Comparison of ENCODE assay signal across 9 mouse cellular contexts in the genomic region with DNA sequence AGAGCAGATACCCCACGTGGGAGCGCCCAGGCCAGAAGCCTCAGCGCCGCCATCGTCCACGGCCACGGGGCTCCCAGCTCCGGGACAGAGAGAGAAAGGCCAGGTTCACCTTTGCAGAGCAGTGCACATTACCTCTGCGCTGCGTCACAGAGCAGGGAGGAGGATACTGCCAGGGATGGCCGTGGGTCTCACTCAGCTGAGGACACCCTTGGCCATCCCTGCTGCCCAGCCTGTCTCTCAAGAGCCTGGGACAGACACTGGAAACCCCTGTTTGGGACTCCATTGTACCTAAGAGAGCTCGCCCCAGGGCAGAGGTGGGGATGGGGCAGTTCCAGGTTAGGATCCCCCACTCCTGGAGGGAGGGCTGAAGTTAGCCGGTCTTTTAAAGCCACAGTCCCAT. TPM values are rescaled to one million over a fixed set of nuclear protein-coding genes. Genes with fewer than 3 reads are reported as not detected.
A peak's percentile ranks its signal among the peaks of the same experiment; 100 is the strongest.
DNase-seq lines count a peak whose midpoint lies in the region; ATAC-seq lines count a peak whose summit lies in the region.
"Had no signal": no experiment of that assay in that cellular context is flagged by ENCODE, and none has a peak within 500 bp of the region (broad histone marks: within the 10 kb centered on the region; RNA-seq: fewer than 3 reads in every experiment).

Gene Oxct2a (minus strand): TSS at position 101 of the 400 bp plus-strand sequence.

- H3K27ac ChIP-seq in embryonic facial prominence, embryonic 15.5 days (replicated peaks) = no peak within 1 kb of the TSS
- H3K27ac ChIP-seq in intestine, embryonic 15.5 days = no peak within 1 kb of the TSS
- no peak within 1 kb of the TSS for H3K27ac ChIP-seq in neural tube, embryonic 13.5 days (replicated peaks)

- no peaks in the 10 kb centered on the region for H3K9me3 ChIP-seq in embryonic facial prominence, embryonic 15.5 days (replicated peaks)
- no peaks in the 10 kb centered on the region for H3K9me3 ChIP-seq in intestine, embryonic 15.5 days
- H3K9me3 ChIP-seq in neural tube, embryonic 13.5 days = no peaks in the 10 kb centered on the region

- H3K4me3 ChIP-seq in embryonic facial prominence, embryonic 15.5 days (replicated peaks) = peak within 1 kb of the TSS; percentile 30
- H3K4me3 ChIP-seq in intestine, embryonic 15.5 days (replicated peaks) = peak within 1 kb of the TSS; percentile 23
- H3K4me3 ChIP-seq in neural tube, embryonic 13.5 days = peak within 1 kb of the TSS; percentile 21; the same call in 1 of the 2 replicates

- H3K27me3 ChIP-seq in embryonic facial prominence, embryonic 15.5 days = peaks cover 16% of the 10 kb centered on the region
- peaks cover 9% of the 10 kb centered on the region for H3K27me3 ChIP-seq in intestine, embryonic 15.5 days (replicated peaks)
- H3K27me3 ChIP-seq in neural tube, embryonic 13.5 days = peaks cover 29% of the 10 kb centered on the region
- H3K27me3 ChIP-seq: Patski had no signal

- H3K36me3 ChIP-seq in embryonic facial prominence, embryonic 15.5 days = no peaks in the 10 kb centered on the region
- H3K36me3 ChIP-seq in intestine, embryonic 15.5 days = no peaks in the 10 kb centered on the region
- H3K36me3 ChIP-seq in neural tube, embryonic 13.5 days = no peaks in the 10 kb centered on the region

- no peak for ATAC-seq in embryonic facial prominence, embryonic 15.5 days (ENCODE audit: insufficient number of reproducible peaks, low FRiP score, low TSS enrichment, low read depth)
- peak; percentile 18; the same call in 1 of the 2 replicates for ATAC-seq in intestine, embryonic 15.5 days
- ATAC-seq in neural tube, embryonic 13.5 days (ENCODE audit: low read depth) = no peak
- ATAC-seq in erythroblast, adult 5-6 weeks (replicated peaks; ENCODE audit: low FRiP score, poor library complexity, severe bottlenecking) = no peak
- ATAC-seq: Patski had no signal

- H3K4me1 ChIP-seq in embryonic facial prominence, embryonic 15.5 days = peaks cover 4% of the 10 kb centered on the region; the same call in 1 of the 2 replicates
- no peaks in the 10 kb centered on the region for H3K4me1 ChIP-seq in intestine, embryonic 15.5 days (replicated peaks)
- H3K4me1 ChIP-seq in neural tube, embryonic 13.5 days (replicated peaks) = 0 out of 2 replicates have a peak, but pooled peaks cover 4% of the 10 kb centered on the region

- 8% methylated on average over 13 of the region's 13 CpGs for WGBS in embryonic facial prominence, embryonic 15.5 days
- WGBS in intestine, embryonic 15.5 days = 15% methylated on average over 13 of the region's 13 CpGs
- WGBS in neural tube, embryonic 13.5 days = 9% methylated on average over 13 of the region's 13 CpGs

- H3K9ac ChIP-seq in embryonic facial prominence, embryonic 15.5 days = no peak within 1 kb of the TSS
- no peak within 1 kb of the TSS; the same call in 1 of the 2 replicates for H3K9ac ChIP-seq in intestine, embryonic 15.5 days
- no peak within 1 kb of the TSS for H3K9ac ChIP-seq in neural tube, embryonic 13.5 days

- peak; percentile 14 for DNase-seq in kidney, postnatal 10 days
- DNase-seq in kidney, postnatal 36 days = no peak
- DNase-seq in urinary bladder, postnatal 25 days (ENCODE audit: low spot score) = no peak
- DNase-seq in thymus, postnatal 10 days (ENCODE audit: low spot score in 2 of 2) = no peak

- H3K4me2 ChIP-seq in embryonic facial prominence, embryonic 15.5 days (replicated peaks) = peak within 1 kb of the TSS; percentile 48
- H3K4me2 ChIP-seq in intestine, embryonic 15.5 days (replicated peaks) = peak within 1 kb of the TSS; percentile 56
- H3K4me2 ChIP-seq in neural tube, embryonic 13.5 days = peak within 1 kb of the TSS; percentile 46

RNA-seq across cellular contexts. Expression of gene Oxct2a, which starts in this region (rescaled TPM):
- polyA plus RNA-seq in embryonic facial prominence, embryonic 15.5 days (2015; fragmentation: Nextera tagmentation; extraction: Ambion mirVana) = 0.14 and 0.21 TPM in 2 replicates
- not detected in 2 replicates for polyA plus RNA-seq in intestine, embryonic 15.5 days (2015; fragmentation: Nextera tagmentation; extraction: Ambion mirVana)
- not detected in 2 replicates for polyA plus RNA-seq in neural tube, embryonic 13.5 days (2015; fragmentation: Nextera tagmentation; extraction: Ambion mirVana)
- not detected in 2 replicates for total RNA-seq in erythroblast, adult 5-6 weeks (2015; ENCODE audit: low replicate concordance)
- total RNA-seq in erythroblast, adult 5-6 weeks (2017; ENCODE audit: low replicate concordance) = not detected in 2 replicates
- polyA plus RNA-seq: Patski had no signal

Comparison
In these comparisons a context has a peak if more than half of its experiments do, and no peak if none do; other contexts are left out.
1. Peak in ATAC-seq, H3K4me3 ChIP-seq and H3K4me2 ChIP-seq in intestine, embryonic 15.5 days; RNA of the gene not detected or under 1 TPM.